Mouse (Mus musculus) subcutaneous adipose tissue, adult 2 months (tissue): ENCODE results near the gene Mki67. TPM values are rescaled to one million over a fixed set of nuclear protein-coding genes. Genes with fewer than 3 reads are reported as not detected.

Experiments used
- polyA plus RNA-seq: library from polyadenylated mRNA; depleted of rRNA; stranded (reverse); fragments of >200 nt; gene quantifications from 2 replicates; pipeline ENCODE4 v1.2.3, GENCODE M21; 2012; ENCODE audit warnings: low replicate concordance; rRNA removed

Gene Mki67
- 0.40 and 3.5 TPM in 2 replicates for polyA plus RNA-seq

GRCm38 (mm10) chr7:135715642-135716444 is at the start of gene Mki67:
Mki67 (minus strand) TSS chr7:135716361.

Other genes starting within 250 kb of the Mki67 start
- gene Clrn3, start 187.7 kb downstream of the Mki67 start, polyA plus RNA-seq, result 0.03 TPM in 1 of 2 replicates, not detected in the other
- gene Ptpre, start 178.9 kb downstream of the Mki67 start, polyA plus RNA-seq, result 5.8 and 7.4 TPM in 2 replicates